Mouse (Mus musculus) MEL (cell line): ENCODE results near the gene Snx17. TPM values are rescaled to one million over a fixed set of nuclear protein-coding genes. Genes with fewer than 3 reads are reported as not detected.
A peak's percentile ranks its signal among the peaks of the same experiment; 100 is the strongest.

Experiments used
- DNase-seq: peaks from one replicate; pipeline ENCODE4 v3.0.0; 2011; ENCODE audit warnings: low read depth, low spot score
- H3K27ac ChIP-seq: 2 replicates; pipeline ENCODE4 v1.5.1; 2012; ENCODE audit warnings: low read depth, mild to moderate bottlenecking, control low read depth, low read length, moderate library complexity; ENCODE audit not compliant: control insufficient read depth
- H3K27me3 ChIP-seq, 2 experiments: fragments of 150-350 bp in 1 of 2; sonication (generic) in 1 of 2; 2 replicates each; pipeline ENCODE4 v1.6.1; 2012; ENCODE audit warnings: low read length in 2 of 2, mild to moderate bottlenecking in 2 of 2, improper control_type of control experiment in 1 of 2, moderate library complexity in 1 of 2; ENCODE audit not compliant: insufficient read depth in 2 of 2, control insufficient read depth in 1 of 2
- H3K36me3 ChIP-seq, 2 experiments: 2 replicates each; pipeline ENCODE4 v1.6.1; 2012 to 2014; ENCODE audit warnings: low read length in 2 of 2, improper control_type of control experiment in 1 of 2, inconsistent platforms in 1 of 2, mild to moderate bottlenecking in 1 of 2; ENCODE audit not compliant: insufficient read depth in 2 of 2, control insufficient read depth in 1 of 2
- H3K4me1 ChIP-seq, 2 experiments: fragments of 150-350 bp in 1 of 2; sonication (generic) in 1 of 2; 2 replicates each; pipeline ENCODE4 v1.6.1; 2012; ENCODE audit warnings: low read length in 2 of 2, improper control_type of control experiment in 1 of 2, mild to moderate bottlenecking in 1 of 2; ENCODE audit not compliant: insufficient read depth in 2 of 2, control insufficient read depth in 1 of 2
- H3K4me3 ChIP-seq, 2 experiments: fragments of 150-350 bp in 1 of 2; sonication (generic) in 1 of 2; 2 replicates each; pipeline ENCODE4 v1.5.1; 2012; ENCODE audit warnings: low read depth in 2 of 2, low read length in 2 of 2, mild to moderate bottlenecking in 2 of 2, moderate library complexity in 2 of 2, control low read depth in 1 of 2, improper control_type of control experiment in 1 of 2; ENCODE audit not compliant: control insufficient read depth in 1 of 2, insufficient read depth in 1 of 2
- H3K79me2 ChIP-seq: 2 replicates; pipeline ENCODE4 v1.6.1; 2012; ENCODE audit warnings: mild to moderate bottlenecking, low read length, moderate library complexity; ENCODE audit not compliant: control insufficient read depth, poor library complexity, insufficient read depth
- H3K9ac ChIP-seq: 2 replicates; pipeline ENCODE4 v1.6.1; 2012; ENCODE audit warnings: low read depth, mild to moderate bottlenecking, control low read depth, low read length, moderate library complexity; ENCODE audit not compliant: control insufficient read depth, poor library complexity, severe bottlenecking
- H3K9me3 ChIP-seq: fragments of 150-350 bp; sonication (generic); replicated peaks from 2 replicates; pipeline ENCODE4 v1.6.1; 2012; ENCODE audit warnings: mild to moderate bottlenecking, low read length, improper control_type of control experiment, moderate library complexity; ENCODE audit not compliant: insufficient read depth
- BHLHE40 ChIP-seq: IDR thresholded peaks from 2 replicates; pipeline ENCODE4 v1.6.1; 2012; ENCODE audit warnings: low read depth, mild to moderate bottlenecking, inconsistent platforms, low read length, improper control_type of control experiment, borderline replicate concordance
- CHD1 ChIP-seq: IDR thresholded peaks from 2 replicates; pipeline ENCODE4 v1.6.1; 2012; ENCODE audit warnings: low read depth, mild to moderate bottlenecking, inconsistent platforms, low read length, improper control_type of control experiment
- CTCF ChIP-seq, 3 experiments: IDR thresholded peaks in 2 of 3; conservative IDR thresholded peaks in 1 of 3; 2 replicates each; pipeline ENCODE4 v1.5.1; 2011 to 2012; ENCODE audit warnings: low read length in 3 of 3, low read depth in 2 of 3, mild to moderate bottlenecking in 2 of 3, improper control_type of control experiment in 1 of 3, inconsistent platforms in 1 of 3, mixed read lengths in 1 of 3, moderate library complexity in 1 of 3; ENCODE audit not compliant: control insufficient read depth in 1 of 3, insufficient read depth in 1 of 3, poor library complexity in 1 of 3, severe bottlenecking in 1 of 3
- E2F4 ChIP-seq: IDR thresholded peaks from 2 replicates; pipeline ENCODE4 v1.6.1; 2011; ENCODE audit warnings: low read depth, low read length, improper control_type of control experiment, borderline replicate concordance
- ELF1 ChIP-seq: IDR thresholded peaks from 2 replicates; pipeline ENCODE4 v1.6.1; 2014; ENCODE audit warnings: low read depth, mild to moderate bottlenecking, inconsistent platforms, low read length, improper control_type of control experiment, moderate library complexity
- EP300 ChIP-seq, 2 experiments: IDR thresholded peaks; 2 replicates each; pipeline ENCODE4 v1.6.1; 2011; ENCODE audit warnings: improper control_type of control experiment in 2 of 2, low read length in 2 of 2, low read depth in 1 of 2, mild to moderate bottlenecking in 1 of 2
- GABPA ChIP-seq: IDR thresholded peaks from 2 replicates; pipeline ENCODE4 v1.6.1; 2012; ENCODE audit warnings: low read depth, mild to moderate bottlenecking, inconsistent platforms, low read length, improper control_type of control experiment, moderate library complexity
- HCFC1 ChIP-seq: IDR thresholded peaks from 2 replicates; pipeline ENCODE4 v1.6.1; 2012; ENCODE audit warnings: low read depth, mild to moderate bottlenecking, inconsistent platforms, low read length, improper control_type of control experiment, moderate library complexity
- JUND ChIP-seq: IDR thresholded peaks from 2 replicates; pipeline ENCODE4 v1.6.1; 2011; ENCODE audit warnings: low read depth, mild to moderate bottlenecking, improper control_type of control experiment, low read length
- MAFK ChIP-seq: IDR thresholded peaks from 2 replicates; pipeline ENCODE4 v1.6.1; 2011; ENCODE audit warnings: low read depth, mild to moderate bottlenecking, low read length, improper control_type of control experiment, borderline replicate concordance
- MAX ChIP-seq: IDR thresholded peaks from 2 replicates; pipeline ENCODE4 v1.6.1; 2011; ENCODE audit warnings: low read length, improper control_type of control experiment
- MAZ ChIP-seq: IDR thresholded peaks from 2 replicates; pipeline ENCODE4 v1.6.1; 2012; ENCODE audit warnings: low read depth, mild to moderate bottlenecking, inconsistent platforms, low read length, improper control_type of control experiment
- MEF2A ChIP-seq: IDR thresholded peaks from 2 replicates; pipeline ENCODE4 v1.6.1; 2014; ENCODE audit warnings: low read depth, mild to moderate bottlenecking, inconsistent platforms, low read length, improper control_type of control experiment; ENCODE audit not compliant: poor library complexity, insufficient replicate concordance, severe bottlenecking; ENCODE audit errors: extremely low read depth
- MYB ChIP-seq: IDR thresholded peaks from 2 replicates; pipeline ENCODE4 v1.6.1; 2011; ENCODE audit warnings: mild to moderate bottlenecking, low read depth, low read length, improper control_type of control experiment
- MYC ChIP-seq: IDR thresholded peaks from 2 replicates; pipeline ENCODE4 v1.6.1; 2011; ENCODE audit warnings: low read depth, mild to moderate bottlenecking, low read length, improper control_type of control experiment, moderate library complexity
- NELFE ChIP-seq: IDR thresholded peaks from 2 replicates; pipeline ENCODE4 v1.6.1; 2011; ENCODE audit warnings: low read depth, low read length, improper control_type of control experiment
- POLR2A ChIP-seq, 2 experiments: IDR thresholded peaks; 2 replicates each; pipeline ENCODE4 v1.6.1; 2011 to 2012; ENCODE audit warnings: low read length in 2 of 2, mild to moderate bottlenecking in 2 of 2, control low read depth in 1 of 2, improper control_type of control experiment in 1 of 2, low read depth in 1 of 2, moderate library complexity in 1 of 2; ENCODE audit not compliant: control insufficient read depth in 1 of 2, insufficient read depth in 1 of 2, poor library complexity in 1 of 2
- POLR2AphosphoS2 ChIP-seq: IDR thresholded peaks from 2 replicates; pipeline ENCODE4 v1.6.1; 2011; ENCODE audit warnings: low read length, improper control_type of control experiment
- RAD21 ChIP-seq: IDR thresholded peaks from 2 replicates; pipeline ENCODE4 v1.6.1; 2011; ENCODE audit warnings: mild to moderate bottlenecking, low read depth, low read length, improper control_type of control experiment
- RCOR1 ChIP-seq: IDR thresholded peaks from 2 replicates; pipeline ENCODE4 v1.6.1; 2012; ENCODE audit warnings: low read depth, mild to moderate bottlenecking, inconsistent platforms, low read length, improper control_type of control experiment
- TAL1 ChIP-seq: IDR thresholded peaks from 2 replicates; pipeline ENCODE4 v1.6.1; 2012; ENCODE audit warnings: mild to moderate bottlenecking, inconsistent platforms, low read length, moderate library complexity, mixed read lengths
- TBP ChIP-seq: IDR thresholded peaks from 2 replicates; pipeline ENCODE4 v1.8.0; 2011; ENCODE audit warnings: low read depth, low read length, improper control_type of control experiment
- TCF12 ChIP-seq: IDR thresholded peaks from 2 replicates; pipeline ENCODE4 v1.6.1; 2014; ENCODE audit warnings: low read depth, mild to moderate bottlenecking, inconsistent platforms, low read length, improper control_type of control experiment, moderate library complexity
- UBTF ChIP-seq: IDR thresholded peaks from 2 replicates; pipeline ENCODE4 v1.6.1; 2012; ENCODE audit warnings: low read depth, mild to moderate bottlenecking, inconsistent platforms, low read length, improper control_type of control experiment, moderate library complexity, borderline replicate concordance; ENCODE audit not compliant: insufficient read depth
- USF1 ChIP-seq: IDR thresholded peaks from 2 replicates; pipeline ENCODE4 v1.6.1; 2014; ENCODE audit warnings: low read depth, mild to moderate bottlenecking, inconsistent platforms, low read length, improper control_type of control experiment, moderate library complexity
- ZC3H11A ChIP-seq: IDR thresholded peaks from 2 replicates; pipeline ENCODE4 v1.6.1; 2012; ENCODE audit warnings: low read depth, mild to moderate bottlenecking, inconsistent platforms, low read length, improper control_type of control experiment
- ZKSCAN1 ChIP-seq: IDR thresholded peaks from 2 replicates; pipeline ENCODE4 v1.6.1; 2012; ENCODE audit warnings: low read depth, mild to moderate bottlenecking, inconsistent platforms, low read length, improper control_type of control experiment, moderate library complexity
- ZMIZ1 ChIP-seq: IDR thresholded peaks from 2 replicates; pipeline ENCODE4 v1.6.1; 2012; ENCODE audit warnings: low read depth, mild to moderate bottlenecking, inconsistent platforms, low read length, improper control_type of control experiment, moderate library complexity
- ZNF384 ChIP-seq: IDR thresholded peaks from 2 replicates; pipeline ENCODE4 v1.6.1; 2012; ENCODE audit warnings: low read depth, mild to moderate bottlenecking, inconsistent platforms, low read length, improper control_type of control experiment
- polyA plus RNA-seq, 2 experiments: library from polyadenylated mRNA; stranded (reverse) in 1 of 2; unstranded in 1 of 2; fragments of >175 nt in 1 of 2; fragments of >200 nt in 1 of 2; gene quantifications; 2 replicates each; pipeline versions ENCODE4 v1.2.1 to v1.2.4; 2012; ENCODE audit warnings: low replicate concordance in 2 of 2, low read depth in 1 of 2; ENCODE audit not compliant: insufficient read length in 2 of 2, insufficient read depth in 1 of 2, missing spikeins in 1 of 2
- total RNA-seq: library from RNA; depleted of rRNA; stranded (reverse); fragments of 300-350 nt; gene quantifications from 2 replicates; pipeline ENCODE4 v1.2.3, GENCODE M21; 2012

Gene Snx17
- total and polyA plus RNA-seq, 3 experiments = 85.1 to 85.6 TPM; not detected in 1

DNA sequence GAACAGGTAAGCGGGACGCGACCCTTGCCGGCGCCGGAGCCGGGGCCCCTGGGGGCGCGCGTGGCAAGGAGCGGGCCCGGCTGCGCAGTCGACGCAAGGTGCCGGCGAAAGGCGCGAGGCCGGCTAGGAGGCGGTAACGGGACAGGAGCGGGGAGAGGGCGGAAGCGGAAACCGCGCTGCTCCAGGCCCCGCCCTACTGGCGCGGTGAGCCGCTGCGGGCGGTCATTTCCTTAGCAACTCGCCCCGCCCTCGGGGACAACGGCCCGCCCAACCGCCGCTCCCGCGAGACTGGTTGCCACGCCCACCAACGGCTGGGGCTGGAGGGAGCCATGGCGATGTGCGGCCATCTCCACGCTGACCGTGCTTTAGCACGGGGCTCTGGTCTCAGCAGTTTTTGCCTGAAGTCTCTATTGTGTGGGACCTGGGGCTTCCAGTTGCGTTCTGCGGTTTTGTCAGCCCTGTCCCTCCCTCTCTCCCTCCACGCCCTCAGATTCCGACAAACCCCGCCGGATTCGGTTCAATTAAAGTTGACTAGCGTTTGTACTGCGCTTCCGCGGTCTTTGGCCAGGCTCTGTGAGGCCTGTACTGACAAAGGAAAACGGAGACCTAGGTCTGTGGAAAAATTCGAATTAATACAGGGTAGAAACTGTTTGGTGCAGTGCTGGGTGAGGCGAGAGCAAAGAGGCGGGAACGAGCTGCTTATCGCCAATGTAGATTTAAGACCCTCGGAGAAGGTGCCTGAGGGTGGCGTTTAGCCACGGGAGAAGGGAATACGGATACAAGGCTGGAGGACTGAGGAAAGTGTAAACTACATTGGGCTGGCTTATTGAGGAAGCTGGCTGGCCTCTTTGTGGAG is 27.6 kb downstream of the Snx17 start, which contains the start of gene Ppm1g (continued):
- TF ChIP-seq TCF12 (peak; percentile 73), RCOR1 (no peak), POLR2A (IDR thresholded peaks at IDR 0.05; ENCODE audit: control insufficient read depth in 1 of 2, insufficient read depth in 1 of 2, low read depth in 1 of 2, low read length in 2 of 2, poor library complexity in 1 of 2) (peak; percentile 82 to 99), ZKSCAN1 (no peak), POLR2AphosphoS2 (peak; percentile 99), MEF2A (no peak), EP300 (IDR thresholded peaks at IDR 0.05; ENCODE audit: low read depth in 1 of 2, low read length in 2 of 2) (peak in 1 of 2 experiments; percentile 41; a peak in 2 of 4 replicates)
- TF ChIP-seq, all 39 proteins: peak for 26

DNA sequence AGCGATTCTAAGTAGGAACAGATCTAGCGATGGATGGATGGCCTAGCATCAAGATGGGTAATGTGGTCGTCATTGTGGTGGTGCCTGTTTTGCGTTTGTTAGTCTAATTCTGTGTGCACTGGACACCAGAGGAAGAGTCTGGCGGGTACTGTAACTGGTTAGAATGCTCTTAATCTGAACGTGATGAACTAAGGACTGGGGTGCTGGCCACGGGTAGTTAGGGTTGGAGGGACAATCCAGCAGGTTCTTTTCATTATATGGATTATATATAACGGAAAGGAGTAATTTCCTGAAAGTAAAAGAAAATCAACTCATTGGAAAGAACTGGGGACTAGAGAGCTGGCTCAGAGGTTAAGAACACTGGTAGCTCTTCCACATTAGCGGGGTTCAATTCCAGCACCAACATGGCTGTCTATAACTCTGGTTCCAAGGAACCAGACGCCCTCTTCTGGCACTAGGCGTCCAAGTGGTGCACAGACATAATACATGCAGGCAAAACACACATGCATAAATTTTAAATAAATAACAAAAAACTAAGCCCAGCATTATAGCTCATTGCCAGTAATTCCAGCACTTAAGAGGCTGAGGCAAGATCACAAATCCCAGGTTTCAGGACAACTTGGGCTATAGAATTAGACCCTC is 28.4 kb downstream of the Snx17 start:
- Histone ChIP-seq H3K9ac (peak overlapping the region; percentile 84), H3K27me3 (no peaks in the 10 kb centered on the region), H3K27ac (peak overlapping the region; percentile 84), H3K4me1 (peaks cover 8 to 11% of the 10 kb centered on the region in 2 experiments), H3K36me3 (peaks cover 8 to 25% of the 10 kb centered on the region in 2 experiments), H3K79me2 (peaks cover 40% of the 10 kb centered on the region), H3K9me3 (no peaks in the 10 kb centered on the region), H3K4me3 (peak overlapping the region; percentile 57 to 72)
- DNase-seq = peak; percentile 94
- TF ChIP-seq ZNF384 = peak; percentile 68
- no peak for TF ChIP-seq JUND
- TF ChIP-seq MYB = no peak
- TF ChIP-seq UBTF = 0 out of 2 replicates have a peak, but pooled peaks have one; percentile 17
- TF ChIP-seq POLR2A (IDR thresholded peaks at IDR 0.05; ENCODE audit: control insufficient read depth in 1 of 2, insufficient read depth in 1 of 2, low read depth in 1 of 2, low read length in 2 of 2, poor library complexity in 1 of 2) = 0 out of 4 replicates have a peak, but pooled peaks of 1 of the 2 experiments have one; percentile 2
- TF ChIP-seq CTCF (IDR thresholded peaks at IDR 0.05 in 2 of 3, conservative IDR thresholded peaks at IDR 0.05 in 1 of 3; ENCODE audit: control insufficient read depth in 1 of 3, insufficient read depth in 1 of 3, low read depth in 2 of 3, low read length in 3 of 3, poor library complexity in 1 of 3, severe bottlenecking in 1 of 3) = peak; percentile 75 to 90 (median 85)
- TF ChIP-seq ZKSCAN1 = no peak
- TF ChIP-seq MAFK = no peak
- peak; percentile 90 for TF ChIP-seq MYC
- TF ChIP-seq TAL1 = no peak
- no peak for TF ChIP-seq ZMIZ1
- peak; percentile 71 for TF ChIP-seq RAD21
- TF ChIP-seq POLR2AphosphoS2 = no peak
- no peak for TF ChIP-seq EP300 (IDR thresholded peaks at IDR 0.05; ENCODE audit: low read depth in 1 of 2, low read length in 2 of 2)
- TF ChIP-seq MEF2A = no peak
- TF ChIP-seq NELFE = no peak
- TF ChIP-seq HCFC1 = peak; percentile 73
- peak; percentile 72 for TF ChIP-seq ZC3H11A
- TF ChIP-seq CHD1 = no peak
- no peak for TF ChIP-seq ELF1
- no peak for TF ChIP-seq USF1
- no peak for TF ChIP-seq BHLHE40
- TF ChIP-seq E2F4 = no peak
- 0 out of 2 replicates have a peak, but pooled peaks have one; percentile 28 for TF ChIP-seq MAZ
- no peak for TF ChIP-seq GABPA
- peak; percentile 76 for TF ChIP-seq TBP
- TF ChIP-seq RCOR1 = no peak
- TF ChIP-seq TCF12 = no peak; the same call in 1 of the 2 replicates
- peak; percentile 52; the same call in 1 of the 2 replicates for TF ChIP-seq MAX
